Mouse (Mus musculus) MEL (cell line): ENCODE measurements around the gene Krtcap2. TPM values are rescaled to one million over a fixed set of nuclear protein-coding genes. Genes with fewer than 3 reads are reported as not detected.

Experiments used
- DNase-seq: peaks from one replicate; pipeline ENCODE4 v3.0.0; 2011; ENCODE audit warnings: low read depth, low spot score
- H3K27ac ChIP-seq: 2 replicates; pipeline ENCODE4 v1.5.1; 2012; ENCODE audit warnings: low read depth, mild to moderate bottlenecking, control low read depth, low read length, moderate library complexity; ENCODE audit not compliant: control insufficient read depth
- H3K27me3 ChIP-seq, 2 experiments: fragments of 150-350 bp in 1 of 2; sonication (generic) in 1 of 2; 2 replicates each; pipeline ENCODE4 v1.6.1; 2012; ENCODE audit warnings: low read length in 2 of 2, mild to moderate bottlenecking in 2 of 2, improper control_type of control experiment in 1 of 2, moderate library complexity in 1 of 2; ENCODE audit not compliant: insufficient read depth in 2 of 2, control insufficient read depth in 1 of 2
- H3K36me3 ChIP-seq, 2 experiments: 2 replicates each; pipeline ENCODE4 v1.6.1; 2012 to 2014; ENCODE audit warnings: low read length in 2 of 2, improper control_type of control experiment in 1 of 2, inconsistent platforms in 1 of 2, mild to moderate bottlenecking in 1 of 2; ENCODE audit not compliant: insufficient read depth in 2 of 2, control insufficient read depth in 1 of 2
- H3K4me1 ChIP-seq, 2 experiments: fragments of 150-350 bp in 1 of 2; sonication (generic) in 1 of 2; 2 replicates each; pipeline ENCODE4 v1.6.1; 2012; ENCODE audit warnings: low read length in 2 of 2, improper control_type of control experiment in 1 of 2, mild to moderate bottlenecking in 1 of 2; ENCODE audit not compliant: insufficient read depth in 2 of 2, control insufficient read depth in 1 of 2
- H3K4me3 ChIP-seq, 2 experiments: fragments of 150-350 bp in 1 of 2; sonication (generic) in 1 of 2; 2 replicates each; pipeline ENCODE4 v1.5.1; 2012; ENCODE audit warnings: low read depth in 2 of 2, low read length in 2 of 2, mild to moderate bottlenecking in 2 of 2, moderate library complexity in 2 of 2, control low read depth in 1 of 2, improper control_type of control experiment in 1 of 2; ENCODE audit not compliant: control insufficient read depth in 1 of 2, insufficient read depth in 1 of 2
- H3K79me2 ChIP-seq: 2 replicates; pipeline ENCODE4 v1.6.1; 2012; ENCODE audit warnings: mild to moderate bottlenecking, low read length, moderate library complexity; ENCODE audit not compliant: control insufficient read depth, poor library complexity, insufficient read depth
- H3K9ac ChIP-seq: 2 replicates; pipeline ENCODE4 v1.6.1; 2012; ENCODE audit warnings: low read depth, mild to moderate bottlenecking, control low read depth, low read length, moderate library complexity; ENCODE audit not compliant: control insufficient read depth, poor library complexity, severe bottlenecking
- H3K9me3 ChIP-seq: fragments of 150-350 bp; sonication (generic); replicated peaks from 2 replicates; pipeline ENCODE4 v1.6.1; 2012; ENCODE audit warnings: mild to moderate bottlenecking, low read length, improper control_type of control experiment, moderate library complexity; ENCODE audit not compliant: insufficient read depth
- BHLHE40 ChIP-seq: IDR thresholded peaks from 2 replicates; pipeline ENCODE4 v1.6.1; 2012; ENCODE audit warnings: low read depth, mild to moderate bottlenecking, inconsistent platforms, low read length, improper control_type of control experiment, borderline replicate concordance
- CHD1 ChIP-seq: IDR thresholded peaks from 2 replicates; pipeline ENCODE4 v1.6.1; 2012; ENCODE audit warnings: low read depth, mild to moderate bottlenecking, inconsistent platforms, low read length, improper control_type of control experiment
- CHD2 ChIP-seq: IDR thresholded peaks from 2 replicates; pipeline ENCODE4 v1.6.1; 2011; ENCODE audit warnings: low read length, improper control_type of control experiment
- CTCF ChIP-seq, 3 experiments: IDR thresholded peaks in 2 of 3; conservative IDR thresholded peaks in 1 of 3; 2 replicates each; pipeline ENCODE4 v1.5.1; 2011 to 2012; ENCODE audit warnings: low read length in 3 of 3, low read depth in 2 of 3, mild to moderate bottlenecking in 2 of 3, improper control_type of control experiment in 1 of 3, inconsistent platforms in 1 of 3, mixed read lengths in 1 of 3, moderate library complexity in 1 of 3; ENCODE audit not compliant: control insufficient read depth in 1 of 3, insufficient read depth in 1 of 3, poor library complexity in 1 of 3, severe bottlenecking in 1 of 3
- E2F4 ChIP-seq: IDR thresholded peaks from 2 replicates; pipeline ENCODE4 v1.6.1; 2011; ENCODE audit warnings: low read depth, low read length, improper control_type of control experiment, borderline replicate concordance
- ELF1 ChIP-seq: IDR thresholded peaks from 2 replicates; pipeline ENCODE4 v1.6.1; 2014; ENCODE audit warnings: low read depth, mild to moderate bottlenecking, inconsistent platforms, low read length, improper control_type of control experiment, moderate library complexity
- GATA1 ChIP-seq: IDR thresholded peaks from 2 replicates; pipeline ENCODE4 v1.6.1; 2011; ENCODE audit warnings: low read depth, low read length, improper control_type of control experiment
- MAX ChIP-seq: IDR thresholded peaks from 2 replicates; pipeline ENCODE4 v1.6.1; 2011; ENCODE audit warnings: low read length, improper control_type of control experiment
- MXI1 ChIP-seq: IDR thresholded peaks from 2 replicates; pipeline ENCODE4 v1.6.1; 2011; ENCODE audit warnings: mild to moderate bottlenecking, low read depth, low read length, improper control_type of control experiment
- NRF1 ChIP-seq: IDR thresholded peaks from 2 replicates; pipeline ENCODE4 v1.6.1; 2014; ENCODE audit warnings: low read depth, mild to moderate bottlenecking, inconsistent platforms, low read length, improper control_type of control experiment, moderate library complexity; ENCODE audit not compliant: poor library complexity, insufficient read depth, severe bottlenecking
- POLR2A ChIP-seq, 2 experiments: IDR thresholded peaks; 2 replicates each; pipeline ENCODE4 v1.6.1; 2011 to 2012; ENCODE audit warnings: low read length in 2 of 2, mild to moderate bottlenecking in 2 of 2, control low read depth in 1 of 2, improper control_type of control experiment in 1 of 2, low read depth in 1 of 2, moderate library complexity in 1 of 2; ENCODE audit not compliant: control insufficient read depth in 1 of 2, insufficient read depth in 1 of 2, poor library complexity in 1 of 2
- RCOR1 ChIP-seq: IDR thresholded peaks from 2 replicates; pipeline ENCODE4 v1.6.1; 2012; ENCODE audit warnings: low read depth, mild to moderate bottlenecking, inconsistent platforms, low read length, improper control_type of control experiment
- SIN3A ChIP-seq: IDR thresholded peaks from 2 replicates; pipeline ENCODE4 v1.6.1; 2012; ENCODE audit warnings: low read length, improper control_type of control experiment, inconsistent platforms
- SMC3 ChIP-seq: IDR thresholded peaks from 2 replicates; pipeline ENCODE4 v1.6.1; 2011; ENCODE audit warnings: low read depth, low read length, improper control_type of control experiment
- TCF12 ChIP-seq: IDR thresholded peaks from 2 replicates; pipeline ENCODE4 v1.6.1; 2014; ENCODE audit warnings: low read depth, mild to moderate bottlenecking, inconsistent platforms, low read length, improper control_type of control experiment, moderate library complexity
- USF2 ChIP-seq, 2 experiments: IDR thresholded peaks; 2 replicates each; pipeline ENCODE4 v1.6.1; 2011 to 2012; ENCODE audit warnings: improper control_type of control experiment in 2 of 2, low read length in 2 of 2, borderline replicate concordance in 1 of 2, inconsistent platforms in 1 of 2, low read depth in 1 of 2, mild to moderate bottlenecking in 1 of 2; ENCODE audit not compliant: insufficient read depth in 1 of 2
- ZKSCAN1 ChIP-seq: IDR thresholded peaks from 2 replicates; pipeline ENCODE4 v1.6.1; 2012; ENCODE audit warnings: low read depth, mild to moderate bottlenecking, inconsistent platforms, low read length, improper control_type of control experiment, moderate library complexity
- polyA plus RNA-seq, 2 experiments: library from polyadenylated mRNA; stranded (reverse) in 1 of 2; unstranded in 1 of 2; fragments of >175 nt in 1 of 2; fragments of >200 nt in 1 of 2; gene quantifications; 2 replicates each; pipeline versions ENCODE4 v1.2.1 to v1.2.4; 2012; ENCODE audit warnings: low replicate concordance in 2 of 2, low read depth in 1 of 2; ENCODE audit not compliant: insufficient read length in 2 of 2, insufficient read depth in 1 of 2, missing spikeins in 1 of 2
- total RNA-seq: library from RNA; depleted of rRNA; stranded (reverse); fragments of 300-350 nt; gene quantifications from 2 replicates; pipeline ENCODE4 v1.2.3, GENCODE M21; 2012

Gene Krtcap2
- total and polyA plus RNA-seq, 3 experiments, result 171 to 497 TPM; not detected in 1

DNA sequence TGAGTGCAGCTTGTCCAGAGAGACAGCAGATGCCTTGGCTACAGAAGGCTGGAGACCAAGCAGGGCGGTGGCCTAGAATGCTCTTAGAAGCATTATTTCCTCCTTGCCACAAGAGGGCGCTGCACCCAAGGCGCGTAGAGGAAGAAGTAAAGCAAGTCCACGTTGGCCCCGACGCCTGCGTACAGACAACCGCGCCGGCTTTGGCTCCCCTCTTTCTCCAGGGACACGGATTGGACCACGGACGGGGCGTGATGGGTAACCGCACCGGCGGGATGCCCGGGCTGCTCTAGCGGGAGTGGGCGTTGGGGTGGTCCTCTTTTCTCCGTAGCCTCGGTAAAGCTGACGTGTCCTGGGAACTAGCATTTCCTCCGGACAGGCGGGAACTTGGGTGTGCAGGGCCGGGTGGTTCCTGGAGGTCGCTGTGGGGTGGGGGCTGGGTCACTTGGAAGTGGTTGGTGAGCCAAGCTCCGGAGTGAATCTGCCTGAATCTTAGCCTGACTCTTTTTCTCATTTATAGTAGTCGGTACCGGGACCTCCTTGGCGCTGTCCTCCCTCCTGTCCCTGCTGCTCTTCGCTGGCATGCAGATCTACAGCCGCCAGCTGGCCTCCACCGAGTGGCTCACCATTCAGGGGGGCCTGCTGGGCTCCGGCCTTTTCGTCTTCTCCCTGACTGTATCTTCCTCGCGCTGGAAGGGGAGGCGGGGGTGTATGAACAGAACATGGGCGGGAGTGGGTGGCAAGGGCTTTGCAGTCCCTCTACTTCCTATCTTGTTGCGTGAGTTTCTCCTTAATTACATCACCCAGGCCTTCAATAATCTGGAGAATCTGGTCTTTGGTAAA is 715 bp downstream of the Krtcap2 start, which contains the start of gene Trim46 (continued):
- TF ChIP-seq GATA1 (no peak), CTCF (IDR thresholded peaks at IDR 0.05 in 2 of 3, conservative IDR thresholded peaks at IDR 0.05 in 1 of 3; ENCODE audit: control insufficient read depth in 1 of 3, insufficient read depth in 1 of 3, low read depth in 2 of 3, low read length in 3 of 3, poor library complexity in 1 of 3, severe bottlenecking in 1 of 3) (peak; percentile 95 to 98 (median 98)), ELF1 (peak; percentile 66), SIN3A (peak; percentile 64), MAX (no peak; the same call in 1 of the 2 replicates), TCF12 (peak; percentile 70), CHD1 (peak; percentile 98), SMC3 (peak; percentile 22), USF2 (IDR thresholded peaks at IDR 0.05; ENCODE audit: borderline replicate concordance in 1 of 2, insufficient read depth in 1 of 2, low read depth in 1 of 2, low read length in 2 of 2) (no peak), E2F4 (no peak; the same call in 1 of the 2 replicates), CHD2 (no peak)

DNA sequence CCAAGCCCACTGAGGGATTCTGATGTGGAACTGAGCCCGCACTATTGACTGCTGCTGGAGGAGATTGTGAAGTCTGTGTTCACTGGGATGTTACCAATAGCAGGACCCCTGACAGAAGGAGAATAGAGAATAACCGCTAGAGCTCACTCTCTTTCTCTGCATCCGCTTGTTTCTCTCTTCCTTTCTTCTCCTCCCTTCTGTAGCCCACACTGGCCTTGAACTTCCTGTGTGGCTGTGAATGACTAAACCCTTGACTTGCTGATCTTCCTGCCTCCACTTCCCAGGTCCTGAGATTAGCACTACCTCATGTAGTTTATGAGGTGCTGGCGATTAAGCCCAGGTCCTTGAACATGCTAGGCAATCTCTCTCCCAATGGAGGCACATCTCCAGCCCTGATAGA is 1.7 kb downstream of the Krtcap2 start:
- Histone ChIP-seq H3K27me3 (no peaks in the 10 kb centered on the region; a peak in 1 of 4 replicates), H3K9ac (peak overlapping the region; percentile 99), H3K79me2 (peaks cover 17% of the 10 kb centered on the region), H3K4me3 (peak overlapping the region; percentile 72 to 84), H3K27ac (peak overlapping the region; percentile 98)
- TF ChIP-seq BHLHE40 (no peak), POLR2A (IDR thresholded peaks at IDR 0.05; ENCODE audit: control insufficient read depth in 1 of 2, insufficient read depth in 1 of 2, low read depth in 1 of 2, low read length in 2 of 2, poor library complexity in 1 of 2) (peak in 1 of 2 experiments; percentile 16; a peak in 1 of 4 replicates), CHD1 (no peak), MXI1 (no peak; the same call in 1 of the 2 replicates), ZKSCAN1 (no peak), NRF1 (no peak), RCOR1 (no peak)
- TF ChIP-seq, all 39 proteins: peak for 1
- Histone ChIP-seq H3K36me3 (peaks cover 7 to 25% of the 10 kb centered on the region in 2 experiments; a peak in 3 of 4 replicates), H3K4me1 (peaks cover 17 to 28% of the 10 kb centered on the region in 2 experiments; a peak in 3 of 4 replicates), H3K9me3 (no peaks in the 10 kb centered on the region)
- peak; percentile 39 for DNase-seq
